Mouse (Mus musculus): ENCODE data around the gene Pde4b. TPM values are rescaled to one million over a fixed set of nuclear protein-coding genes. Genes with fewer than 3 reads are reported as not detected.
A peak's percentile ranks its signal among the peaks of the same experiment; 100 is the strongest.

The Pde4b gene
- polyA plus RNA-seq, 1 experiment from 2014 or later: 51.2 TPM

- Histone ChIP-seq H3K4me3 (ENCODE audit: low read depth, low read length) (peak overlapping the region; percentile 58), H3K27ac (ENCODE audit: low read depth, low read length) (no peak overlapping the region), H3K9me3 (ENCODE audit: control insufficient read depth, low read length) (no peaks in the 10 kb centered on the region), H3K4me1 (ENCODE audit: control insufficient read depth, insufficient read depth, low read length) (no peaks in the 10 kb centered on the region), H3K9ac (replicated peaks; ENCODE audit: low read depth, low read length) (peak overlapping the region; percentile 61), H3K27me3 (ENCODE audit: control insufficient read depth, insufficient read depth, low read length) (peaks cover 4% of the 10 kb centered on the region; the same call in 1 of the 2 replicates), H3K4me2 (ENCODE audit: low read depth, low read length) (peak overlapping the region; percentile 97), H3K36me3 (ENCODE audit: control insufficient read depth, insufficient read depth, low read length) (no peaks in the 10 kb centered on the region)
- ATAC-seq (ENCODE audit: low read depth): peak; percentile 60
- WGBS: 27% methylated on average over 15 of the region's 15 CpGs
These were observed 1.0 kb downstream of the Pde4b start for GRCm38 (mm10) chr4:102088235-102088867.

GRCm38 (mm10) chr4:102095851-102096250 lies 8.5 kb downstream of the Pde4b start:
- Histone ChIP-seq H3K36me3 (ENCODE audit: control insufficient read depth, insufficient read depth, low read length) (no peaks in the 10 kb centered on the region), H3K27ac (ENCODE audit: low read depth, low read length) (no peak overlapping the region), H3K9ac (replicated peaks; ENCODE audit: low read depth, low read length) (no peak overlapping the region), H3K9me3 (ENCODE audit: control insufficient read depth, low read length) (no peaks in the 10 kb centered on the region), H3K4me1 (ENCODE audit: control insufficient read depth, insufficient read depth, low read length) (no peaks in the 10 kb centered on the region), H3K27me3 (ENCODE audit: control insufficient read depth, insufficient read depth, low read length) (no peaks in the 10 kb centered on the region), H3K4me3 (ENCODE audit: low read depth, low read length) (no peak overlapping the region), H3K4me2 (ENCODE audit: low read depth, low read length) (no peak overlapping the region)
- 97% methylated on average over 2 of the region's 2 CpGs for WGBS
- no peak for ATAC-seq (ENCODE audit: low read depth)

GRCm38 (mm10) chr4:102102241-102102640 lies 14.9 kb downstream of the Pde4b start:
- Histone ChIP-seq H3K36me3 (ENCODE audit: control insufficient read depth, insufficient read depth, low read length) (no peaks in the 10 kb centered on the region), H3K9me3 (ENCODE audit: control insufficient read depth, low read length) (no peaks in the 10 kb centered on the region), H3K9ac (replicated peaks; ENCODE audit: low read depth, low read length) (no peak overlapping the region), H3K27me3 (ENCODE audit: control insufficient read depth, insufficient read depth, low read length) (no peaks in the 10 kb centered on the region), H3K4me2 (ENCODE audit: low read depth, low read length) (no peak overlapping the region), H3K27ac (ENCODE audit: low read depth, low read length) (no peak overlapping the region), H3K4me1 (ENCODE audit: control insufficient read depth, insufficient read depth, low read length) (no peaks in the 10 kb centered on the region), H3K4me3 (ENCODE audit: low read depth, low read length) (no peak overlapping the region)
- WGBS: 87% methylated on average over 4 of the region's 4 CpGs
- ATAC-seq (ENCODE audit: low read depth): no peak

GRCm38 (mm10) chr4:102104534-102105014 lies 17.2 kb downstream of the Pde4b start:
- no peak for ATAC-seq (ENCODE audit: low read depth)
- H3K9ac ChIP-seq (replicated peaks; ENCODE audit: low read depth, low read length): no peak overlapping the region
- 88% methylated on average over 2 of the region's 2 CpGs for WGBS

GRCm38 (mm10) chr4:102106771-102107170 lies 19.4 kb downstream of the Pde4b start:
- Histone ChIP-seq H3K36me3 (ENCODE audit: control insufficient read depth, insufficient read depth, low read length) (no peaks in the 10 kb centered on the region), H3K4me3 (ENCODE audit: low read depth, low read length) (no peak overlapping the region), H3K9me3 (ENCODE audit: control insufficient read depth, low read length) (no peaks in the 10 kb centered on the region), H3K4me1 (ENCODE audit: control insufficient read depth, insufficient read depth, low read length) (no peaks in the 10 kb centered on the region), H3K27ac (ENCODE audit: low read depth, low read length) (no peak overlapping the region), H3K9ac (replicated peaks; ENCODE audit: low read depth, low read length) (no peak overlapping the region), H3K27me3 (ENCODE audit: control insufficient read depth, insufficient read depth, low read length) (no peaks in the 10 kb centered on the region), H3K4me2 (ENCODE audit: low read depth, low read length) (no peak overlapping the region)
- 93% methylated on average over 6 of the region's 6 CpGs for WGBS
- no peak for ATAC-seq (ENCODE audit: low read depth)

More at GRCm38 (mm10) chr4:102104534-102105014, 17.2 kb downstream of the Pde4b start:
- H3K27me3 ChIP-seq (ENCODE audit: control insufficient read depth, insufficient read depth, low read length): no peaks in the 10 kb centered on the region
- H3K27ac ChIP-seq (ENCODE audit: low read depth, low read length): no peak overlapping the region
- no peak overlapping the region for H3K4me2 ChIP-seq (ENCODE audit: low read depth, low read length)
- H3K36me3 ChIP-seq (ENCODE audit: control insufficient read depth, insufficient read depth, low read length): no peaks in the 10 kb centered on the region
- no peaks in the 10 kb centered on the region for H3K9me3 ChIP-seq (ENCODE audit: control insufficient read depth, low read length)
- H3K4me1 ChIP-seq (ENCODE audit: control insufficient read depth, insufficient read depth, low read length): no peaks in the 10 kb centered on the region
- no peak overlapping the region for H3K4me3 ChIP-seq (ENCODE audit: low read depth, low read length)

- Histone ChIP-seq H3K4me1 (ENCODE audit: control insufficient read depth, insufficient read depth, low read length) (no peaks in the 10 kb centered on the region), H3K9ac (replicated peaks; ENCODE audit: low read depth, low read length) (no peak overlapping the region), H3K9me3 (ENCODE audit: control insufficient read depth, low read length) (no peaks in the 10 kb centered on the region), H3K4me2 (ENCODE audit: low read depth, low read length) (no peak overlapping the region), H3K27me3 (ENCODE audit: control insufficient read depth, insufficient read depth, low read length) (no peaks in the 10 kb centered on the region), H3K4me3 (ENCODE audit: low read depth, low read length) (no peak overlapping the region), H3K27ac (ENCODE audit: low read depth, low read length) (no peak overlapping the region), H3K36me3 (ENCODE audit: control insufficient read depth, insufficient read depth, low read length) (no peaks in the 10 kb centered on the region)
- no peak for ATAC-seq (ENCODE audit: low read depth)
- WGBS: 94% methylated on average over 3 of the region's 3 CpGs
These were observed 32.1 kb downstream of the Pde4b start for GRCm38 (mm10) chr4:102119454-102119853.

- Histone ChIP-seq H3K4me1 (ENCODE audit: control insufficient read depth, insufficient read depth, low read length) (no peaks in the 10 kb centered on the region), H3K9me3 (ENCODE audit: control insufficient read depth, low read length) (no peaks in the 10 kb centered on the region), H3K9ac (replicated peaks; ENCODE audit: low read depth, low read length) (no peak overlapping the region), H3K4me2 (ENCODE audit: low read depth, low read length) (no peak overlapping the region), H3K4me3 (ENCODE audit: low read depth, low read length) (no peak overlapping the region), H3K27me3 (ENCODE audit: control insufficient read depth, insufficient read depth, low read length) (no peaks in the 10 kb centered on the region), H3K36me3 (ENCODE audit: control insufficient read depth, insufficient read depth, low read length) (no peaks in the 10 kb centered on the region), H3K27ac (ENCODE audit: low read depth, low read length) (no peak overlapping the region)
- ATAC-seq (ENCODE audit: low read depth): no peak
- WGBS: 87% methylated on average over 3 of the region's 3 CpGs
These were observed 49.1 kb downstream of the Pde4b start for GRCm38 (mm10) chr4:102136366-102136849.

- Histone ChIP-seq H3K9ac (replicated peaks; ENCODE audit: low read depth, low read length) (no peak overlapping the region), H3K27me3 (ENCODE audit: control insufficient read depth, insufficient read depth, low read length) (no peaks in the 10 kb centered on the region), H3K9me3 (ENCODE audit: control insufficient read depth, low read length) (no peaks in the 10 kb centered on the region), H3K4me3 (ENCODE audit: low read depth, low read length) (no peak overlapping the region), H3K4me2 (ENCODE audit: low read depth, low read length) (no peak overlapping the region), H3K36me3 (ENCODE audit: control insufficient read depth, insufficient read depth, low read length) (no peaks in the 10 kb centered on the region), H3K27ac (ENCODE audit: low read depth, low read length) (no peak overlapping the region), H3K4me1 (ENCODE audit: control insufficient read depth, insufficient read depth, low read length) (no peaks in the 10 kb centered on the region)
- no peak for ATAC-seq (ENCODE audit: low read depth)
- 71% methylated on average over 4 of the region's 4 CpGs for WGBS
These were observed 51.0 kb downstream of the Pde4b start for GRCm38 (mm10) chr4:102138346-102138745.

GRCm38 (mm10) chr4:102141241-102141640 lies 53.9 kb downstream of the Pde4b start:
- H3K9ac ChIP-seq (replicated peaks; ENCODE audit: low read depth, low read length): no peak overlapping the region
- H3K36me3 ChIP-seq (ENCODE audit: control insufficient read depth, insufficient read depth, low read length): no peaks in the 10 kb centered on the region
- H3K9me3 ChIP-seq (ENCODE audit: control insufficient read depth, low read length): no peaks in the 10 kb centered on the region
- ATAC-seq (ENCODE audit: low read depth): no peak
- H3K4me3 ChIP-seq (ENCODE audit: low read depth, low read length): no peak overlapping the region
- H3K27me3 ChIP-seq (ENCODE audit: control insufficient read depth, insufficient read depth, low read length): no peaks in the 10 kb centered on the region
- no peak overlapping the region for H3K4me2 ChIP-seq (ENCODE audit: low read depth, low read length)
- no peaks in the 10 kb centered on the region for H3K4me1 ChIP-seq (ENCODE audit: control insufficient read depth, insufficient read depth, low read length)
- WGBS: 88% methylated on average over 3 of the region's 3 CpGs
- no peak overlapping the region for H3K27ac ChIP-seq (ENCODE audit: low read depth, low read length)

Measured in neural tube, embryonic 14.5 days (tissue).